Mouse (Mus musculus): ENCODE measurements around the gene Ak2.

Gene Ak2

DNA sequence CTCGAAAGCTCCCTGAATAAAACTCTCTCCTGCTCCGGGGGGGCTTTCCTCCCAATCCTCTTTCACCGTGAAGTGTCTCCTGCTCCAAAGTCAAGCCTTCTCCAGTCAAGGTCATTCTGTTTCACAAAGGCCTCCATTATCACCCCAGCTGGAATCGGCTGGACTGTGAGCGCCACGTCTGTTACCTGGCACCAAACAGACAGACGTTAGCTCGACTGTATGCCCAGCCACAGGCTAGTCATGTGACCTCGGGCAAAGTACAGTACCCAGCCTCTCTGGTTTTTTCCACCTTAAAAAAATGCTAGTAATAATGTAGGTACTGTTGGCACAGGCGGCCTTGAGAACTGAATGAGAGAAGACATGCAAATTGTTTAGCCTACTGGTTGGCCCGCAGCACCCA lies 2.1 kb upstream of the Ak2 start:
- no peak for TF ChIP-seq GATA4 (IDR thresholded peaks at IDR 0.05; ENCODE audit: insufficient replicate concordance, low read length)

DNA sequence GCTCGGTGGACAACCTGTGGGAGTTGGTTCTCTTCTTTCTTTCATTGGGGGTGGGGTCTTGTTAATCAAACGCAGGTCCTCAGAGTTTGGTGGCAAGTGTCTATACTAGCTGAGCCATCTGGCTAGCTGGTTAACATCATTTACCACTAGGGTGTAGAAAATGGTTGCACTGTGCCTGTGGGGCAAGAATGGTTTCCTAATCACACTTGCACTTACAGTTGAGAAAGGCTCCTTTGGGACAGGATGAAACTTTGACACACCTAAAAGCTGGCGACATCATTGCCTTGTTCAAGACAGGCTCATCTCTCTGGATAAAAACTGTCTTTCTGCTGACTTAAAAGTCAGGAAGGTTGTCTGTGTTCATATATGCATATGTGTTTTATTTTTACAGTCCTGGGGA lies 418 bp downstream of the Ak2 start:
- no peak for TF ChIP-seq GATA4 (IDR thresholded peaks at IDR 0.05; ENCODE audit: insufficient replicate concordance, low read length)

DNA sequence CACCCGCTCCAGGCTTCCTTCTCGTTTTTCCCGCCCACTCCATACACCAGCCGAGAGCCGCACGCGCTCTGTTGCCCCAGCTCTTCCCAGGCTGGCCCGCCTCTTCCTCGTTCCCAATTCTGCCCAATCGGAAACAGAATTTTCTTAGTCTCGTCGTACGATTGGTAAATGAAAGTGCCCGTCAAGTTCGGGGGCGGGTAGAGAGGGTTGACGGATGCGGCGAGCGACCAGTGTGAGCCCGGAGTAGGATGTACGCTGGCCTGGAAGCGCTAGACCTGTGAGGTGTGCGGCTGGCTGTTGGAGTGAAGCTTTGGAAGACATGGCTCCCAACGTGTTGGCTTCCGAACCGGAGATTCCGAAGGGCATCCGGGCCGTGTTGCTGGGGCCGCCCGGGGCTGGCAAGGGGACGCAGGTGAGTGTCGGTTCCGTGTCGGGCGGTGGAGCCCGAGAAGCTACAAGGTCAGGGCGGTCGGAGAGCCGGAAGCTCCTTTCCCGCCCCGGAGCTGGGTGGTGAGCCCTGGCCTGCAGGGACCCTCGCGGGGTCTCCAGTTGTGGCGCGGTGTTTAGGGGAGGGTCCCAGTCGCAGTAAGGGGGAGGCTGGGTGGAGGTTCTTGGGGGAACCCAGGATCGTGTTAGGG lies 1.4 kb downstream of the Ak2 start:
- TF ChIP-seq GATA4 (IDR thresholded peaks at IDR 0.05; ENCODE audit: insufficient replicate concordance, low read length): no peak

DNA sequence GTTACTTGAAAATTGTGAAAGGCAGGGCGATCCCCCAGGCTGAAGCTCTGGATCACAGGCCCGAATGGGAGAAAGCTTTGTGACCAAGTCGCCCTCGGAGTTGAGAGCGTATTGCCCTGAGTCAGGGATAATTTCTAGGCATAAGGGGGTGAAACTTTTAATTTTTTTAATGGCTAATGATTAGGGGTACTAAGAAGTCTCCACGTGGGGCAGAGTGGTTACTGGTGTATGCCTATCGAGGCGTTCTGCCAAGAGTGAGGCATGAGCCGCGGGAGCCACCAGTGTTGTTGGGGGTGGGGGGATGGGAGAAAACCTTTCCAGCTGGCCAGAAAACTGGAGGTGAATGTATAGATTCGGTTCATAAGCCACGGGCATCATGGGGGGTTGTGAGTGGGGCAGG lies 1.9 kb downstream of the Ak2 start:
- TF ChIP-seq GATA4 (IDR thresholded peaks at IDR 0.05; ENCODE audit: insufficient replicate concordance, low read length): no peak

DNA sequence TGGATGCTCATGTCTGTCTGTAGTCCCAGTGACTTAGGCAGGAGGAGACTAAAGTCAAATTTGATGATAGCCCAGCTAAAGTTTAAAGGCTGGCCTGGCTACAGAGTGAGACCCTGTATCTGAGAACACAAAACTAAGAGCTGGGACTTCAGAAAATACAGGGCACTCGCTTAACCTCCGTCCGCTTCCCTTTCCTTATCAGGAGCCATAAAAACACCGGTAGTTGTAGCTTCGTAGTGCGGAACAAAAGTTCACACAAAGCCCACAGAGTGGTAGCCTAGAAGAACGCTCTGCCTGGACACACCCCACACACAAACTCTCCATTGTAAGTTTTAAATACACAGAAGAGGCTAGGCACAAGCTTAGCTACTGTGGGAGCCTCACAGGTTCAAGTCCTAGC lies 3.5 kb downstream of the Ak2 start:
- no peak for TF ChIP-seq GATA4 (IDR thresholded peaks at IDR 0.05; ENCODE audit: insufficient replicate concordance, low read length)

DNA sequence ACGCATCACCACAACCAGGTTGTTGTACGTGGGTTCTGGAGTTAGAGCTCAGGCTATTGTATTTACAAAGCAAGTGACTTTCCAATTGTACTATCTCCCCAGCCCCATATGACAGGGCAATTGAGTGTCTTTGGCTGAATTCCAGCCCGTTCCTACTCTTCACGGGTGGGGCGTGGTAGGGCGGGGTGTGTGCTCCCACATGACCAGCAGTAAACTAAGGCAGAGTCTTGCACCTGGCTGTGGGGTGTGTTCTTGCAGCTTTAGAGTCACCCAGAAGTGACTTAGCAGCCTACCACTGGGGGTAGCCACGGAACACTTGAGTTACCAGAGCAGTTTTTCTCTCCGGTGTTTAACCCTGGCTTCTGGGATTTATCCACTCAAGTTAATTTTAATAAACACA lies 5.5 kb downstream of the Ak2 start:
- TF ChIP-seq GATA4 (IDR thresholded peaks at IDR 0.05; ENCODE audit: insufficient replicate concordance, low read length): no peak

DNA sequence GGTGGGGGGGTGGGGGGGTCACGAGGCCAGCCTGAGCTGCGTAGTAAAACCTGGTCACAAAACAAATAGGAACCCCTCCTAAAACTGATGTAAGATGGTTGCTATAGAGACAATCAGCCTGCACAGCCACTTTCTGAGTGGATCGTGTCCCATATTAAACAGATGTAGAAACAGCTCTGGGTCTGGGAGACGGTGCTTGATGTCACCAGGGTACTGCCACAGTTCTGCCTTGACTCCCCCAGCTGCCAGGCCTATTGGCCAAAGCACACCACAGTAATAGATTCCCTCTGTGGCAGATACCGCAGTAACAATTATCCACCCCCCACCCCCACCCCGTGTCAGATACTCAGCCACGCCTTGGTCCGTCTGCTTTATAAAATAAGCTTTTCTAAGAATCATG lies 6.6 kb downstream of the Ak2 start:
- no peak for TF ChIP-seq GATA4 (IDR thresholded peaks at IDR 0.05; ENCODE audit: insufficient replicate concordance, low read length)

DNA sequence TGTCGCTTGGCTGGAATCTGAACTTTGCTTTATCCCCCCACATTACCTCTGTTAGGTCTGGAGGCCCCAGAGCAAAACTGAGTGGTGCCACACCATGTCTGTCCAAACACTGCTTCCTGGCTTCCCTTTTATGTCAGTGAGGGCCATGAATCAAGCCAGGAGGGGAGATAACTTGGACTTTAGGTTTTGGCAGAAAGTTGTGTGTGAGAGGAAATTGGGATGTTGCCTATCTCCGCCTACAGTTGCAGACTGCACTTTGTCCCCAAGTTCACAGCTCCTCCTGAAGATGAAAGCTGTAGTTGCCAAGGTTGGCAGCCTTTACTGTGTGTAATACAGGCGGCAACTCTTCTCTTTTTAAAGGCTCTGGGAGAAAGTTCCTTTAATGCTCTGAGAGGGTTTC lies 9.0 kb downstream of the Ak2 start:
- TF ChIP-seq GATA4 (IDR thresholded peaks at IDR 0.05; ENCODE audit: insufficient replicate concordance, low read length): peak; percentile 86; the same call in 1 of the 2 replicates

DNA sequence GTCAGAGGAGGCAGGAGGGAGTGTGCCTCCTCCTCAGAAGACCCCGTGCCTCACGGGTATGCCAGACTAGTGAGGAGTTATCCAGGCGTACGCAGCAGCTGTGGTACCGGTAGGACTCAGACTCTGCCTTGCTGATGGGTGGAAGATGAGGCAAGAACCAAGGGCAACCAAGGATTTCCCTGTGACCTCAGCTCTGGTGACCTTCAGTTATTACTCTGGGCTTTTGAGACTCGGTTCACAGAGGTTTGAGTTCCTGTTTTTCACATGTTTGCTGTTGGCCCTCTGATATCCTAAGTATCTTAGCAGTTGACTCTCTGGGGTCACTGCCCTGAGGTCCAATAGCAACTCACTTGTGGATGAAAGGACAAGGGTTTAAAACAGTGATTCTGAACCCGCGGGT lies 12.0 kb downstream of the Ak2 start:
- TF ChIP-seq GATA4 (IDR thresholded peaks at IDR 0.05; ENCODE audit: insufficient replicate concordance, low read length): no peak

DNA sequence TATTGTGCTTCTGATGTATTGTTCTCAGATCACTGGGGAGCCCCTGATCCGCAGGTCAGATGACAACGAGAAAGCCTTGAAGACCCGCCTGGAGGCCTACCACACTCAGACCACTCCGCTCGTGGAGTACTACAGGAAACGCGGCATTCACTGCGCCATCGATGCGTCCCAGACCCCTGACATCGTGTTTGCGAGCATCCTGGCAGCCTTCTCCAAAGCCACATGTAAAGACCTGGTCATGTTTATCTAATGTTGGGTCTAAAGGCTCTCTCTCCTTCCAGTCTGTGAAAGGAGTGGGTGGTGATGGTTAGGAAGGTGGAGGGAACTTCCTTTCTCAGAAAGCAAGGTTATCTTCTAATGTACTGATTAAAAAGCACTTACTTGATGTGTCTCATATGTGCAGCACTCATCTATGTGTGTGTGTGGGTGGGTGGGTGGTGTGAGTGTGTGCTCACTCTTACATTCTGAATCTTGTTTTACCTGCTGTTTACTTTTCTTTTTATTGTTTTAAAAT lies 16.3 kb downstream of the Ak2 start:
- TF ChIP-seq GATA4 (IDR thresholded peaks at IDR 0.05; ENCODE audit: insufficient replicate concordance, low read length): no peak

DNA sequence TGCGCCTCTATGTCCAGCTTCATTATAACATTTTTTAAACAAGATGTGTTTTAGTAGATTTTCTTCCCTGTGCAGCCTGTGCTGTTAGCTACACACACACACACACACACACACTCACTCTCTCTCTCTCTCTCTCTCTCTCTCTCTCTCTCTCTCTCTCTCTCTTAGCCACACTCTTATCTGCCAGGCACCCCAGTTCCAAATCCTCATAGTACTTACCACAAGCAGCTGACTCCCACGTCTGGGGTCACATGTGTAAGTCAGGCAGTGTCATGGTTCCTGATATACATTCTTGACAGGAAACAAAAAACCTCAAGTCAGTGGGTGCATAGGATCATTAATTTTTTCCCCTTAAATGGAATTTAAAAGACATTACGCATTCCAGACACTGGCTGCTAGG lies 16.9 kb downstream of the Ak2 start:
- TF ChIP-seq GATA4 (IDR thresholded peaks at IDR 0.05; ENCODE audit: insufficient replicate concordance, low read length): no peak

DNA sequence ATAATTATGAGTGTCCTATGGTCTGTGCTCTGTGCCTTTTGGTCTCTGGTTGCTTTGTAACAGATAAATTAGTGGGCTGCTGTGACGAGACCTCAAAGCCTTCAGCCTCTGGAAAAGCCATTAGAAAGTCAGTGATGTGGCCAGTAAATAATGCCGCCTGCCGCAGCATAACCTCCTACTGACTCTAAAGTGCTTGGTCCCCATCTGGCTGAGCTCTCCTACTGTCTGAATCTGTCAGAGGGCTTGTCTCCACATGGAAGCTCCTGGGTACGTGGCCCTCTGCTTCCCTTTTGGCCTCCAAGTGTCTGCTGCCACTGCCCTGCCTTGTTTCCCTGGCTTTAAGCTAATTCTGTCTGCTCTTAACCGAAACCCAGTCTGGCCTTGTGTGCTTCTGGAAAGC lies 17.8 kb downstream of the Ak2 start:
- no peak for TF ChIP-seq GATA4 (IDR thresholded peaks at IDR 0.05; ENCODE audit: insufficient replicate concordance, low read length)

DNA sequence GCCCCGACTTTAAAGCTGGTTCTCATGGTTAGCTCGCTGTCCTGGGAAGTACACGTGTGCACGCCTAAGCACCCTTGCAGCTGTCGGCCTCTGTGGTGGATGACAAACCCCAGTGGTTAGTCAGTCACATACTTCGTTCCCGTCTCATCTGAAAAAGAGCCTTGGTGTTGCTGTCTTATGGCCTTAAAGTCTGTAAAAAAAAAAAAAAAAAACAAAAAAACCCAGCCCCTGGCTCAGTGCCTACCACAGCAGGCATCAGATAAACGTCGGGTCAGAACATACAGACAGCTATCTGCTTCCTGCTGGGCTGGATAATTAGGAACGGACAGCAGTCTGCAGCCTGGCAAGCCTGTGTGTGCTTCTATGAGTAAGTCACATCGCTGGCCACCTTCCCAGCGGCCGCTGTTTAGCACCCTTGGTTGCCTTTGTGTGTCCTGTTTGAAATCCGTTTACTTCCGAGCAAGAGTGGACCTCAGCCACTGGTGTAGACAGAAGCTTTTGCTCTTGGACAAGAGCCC lies 19.9 kb downstream of the Ak2 start:
- peak; percentile 38; the same call in 1 of the 2 replicates for TF ChIP-seq GATA4 (IDR thresholded peaks at IDR 0.05; ENCODE audit: insufficient replicate concordance, low read length)

DNA sequence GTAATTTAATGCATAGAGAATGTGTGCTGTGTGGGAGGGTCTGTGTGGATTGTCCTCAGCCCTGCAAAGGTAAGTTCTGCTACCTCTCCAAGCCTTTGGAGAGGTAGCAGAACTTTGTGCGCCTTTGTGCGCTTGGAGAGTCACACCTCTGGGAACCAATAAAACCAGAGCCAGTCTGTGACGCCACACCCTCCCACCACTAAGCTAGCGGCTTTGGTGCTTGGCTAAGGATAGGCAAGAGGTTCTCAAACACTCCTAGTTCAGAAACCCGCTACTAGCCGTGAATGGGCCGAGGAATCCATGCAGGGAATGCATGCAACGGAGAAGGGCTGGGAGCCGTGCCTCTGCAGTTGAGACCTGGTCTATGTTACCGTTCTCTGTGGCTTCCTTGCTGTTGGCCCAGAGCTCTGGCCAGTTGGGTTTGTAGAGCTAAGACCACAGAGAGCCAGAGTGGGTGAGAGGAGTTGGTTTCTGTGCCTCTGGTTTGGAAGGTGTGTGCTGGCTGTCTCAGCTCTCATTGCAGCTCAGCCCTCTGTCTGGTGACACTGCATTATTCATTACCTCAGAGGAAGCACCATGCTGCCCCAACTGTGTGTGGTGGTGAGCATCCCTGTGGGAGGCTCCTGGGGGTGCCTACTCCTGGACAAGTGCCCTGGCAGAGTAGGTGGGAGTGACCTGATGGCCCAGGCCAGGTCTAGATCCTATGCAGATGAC lies 21.6 kb downstream of the Ak2 start:
- no peak for TF ChIP-seq GATA4 (IDR thresholded peaks at IDR 0.05; ENCODE audit: insufficient replicate concordance, low read length)

DNA sequence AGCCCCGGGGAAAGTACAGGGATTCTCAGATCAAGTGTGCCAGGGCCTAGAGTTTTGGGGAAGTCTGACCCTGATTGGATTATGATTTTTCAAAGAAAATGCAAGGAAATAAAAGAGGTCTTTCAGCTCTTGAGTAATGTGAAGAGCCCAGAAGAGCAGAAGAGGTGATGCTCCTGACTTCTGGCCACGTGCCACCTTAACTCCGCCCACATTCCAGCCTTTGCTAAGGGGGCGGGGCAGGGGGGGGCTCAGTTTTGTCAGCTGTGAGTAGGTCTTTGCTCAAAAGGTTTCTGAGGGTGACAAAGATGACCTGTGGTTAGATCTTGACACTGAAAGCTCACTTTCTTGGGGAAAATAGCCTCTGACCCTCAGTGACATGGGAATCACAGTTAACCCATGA lies 24.6 kb downstream of the Ak2 start:
- no peak for TF ChIP-seq GATA4 (IDR thresholded peaks at IDR 0.05; ENCODE audit: insufficient replicate concordance, low read length)

DNA sequence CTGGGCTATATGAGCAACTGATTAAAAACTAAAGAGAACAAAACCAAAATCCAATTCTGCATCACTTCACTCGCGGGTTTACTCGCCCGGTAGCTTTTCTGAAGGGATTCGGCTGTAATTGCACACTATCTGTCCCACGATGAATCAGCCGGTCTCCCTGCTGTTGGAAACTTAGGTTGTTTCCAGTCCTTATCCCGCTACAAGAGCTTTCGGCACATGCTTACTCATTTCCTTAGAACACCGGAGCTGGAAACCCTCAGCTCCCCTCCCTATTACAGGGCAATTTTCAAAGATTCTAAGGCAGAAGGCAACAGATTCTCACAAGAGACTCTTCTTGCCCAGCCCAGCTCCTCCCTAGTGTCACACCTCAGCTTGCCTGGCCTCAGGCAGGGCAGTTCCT lies 25.4 kb downstream of the Ak2 start:
- TF ChIP-seq GATA4 (IDR thresholded peaks at IDR 0.05; ENCODE audit: insufficient replicate concordance, low read length): no peak

All from liver, adult (tissue).